Mouse (Mus musculus) splenic B cell, adult 2 months (primary cell): Measurements from ENCODE around the gene Ccdc80.

Experiments
- DNase-seq: peaks from one replicate; pipeline ENCODE4 v3.0.0-alpha.2; 2011; ENCODE audit warnings: low read depth, low spot score
- H3K27me3 ChIP-seq: 2 replicates; pipeline ENCODE4 v1.6.1; 2012; ENCODE audit warnings: mild to moderate bottlenecking, low read length, moderate library complexity, mixed read lengths; ENCODE audit not compliant: control insufficient read depth, poor library complexity, insufficient read depth, severe bottlenecking
- H3K36me3 ChIP-seq: 2 replicates; pipeline ENCODE4 v1.6.1; 2012; ENCODE audit warnings: mild to moderate bottlenecking, low read length, moderate library complexity, mixed read lengths; ENCODE audit not compliant: control insufficient read depth, poor library complexity, insufficient read depth, severe bottlenecking

Gene Ccdc80

DNA sequence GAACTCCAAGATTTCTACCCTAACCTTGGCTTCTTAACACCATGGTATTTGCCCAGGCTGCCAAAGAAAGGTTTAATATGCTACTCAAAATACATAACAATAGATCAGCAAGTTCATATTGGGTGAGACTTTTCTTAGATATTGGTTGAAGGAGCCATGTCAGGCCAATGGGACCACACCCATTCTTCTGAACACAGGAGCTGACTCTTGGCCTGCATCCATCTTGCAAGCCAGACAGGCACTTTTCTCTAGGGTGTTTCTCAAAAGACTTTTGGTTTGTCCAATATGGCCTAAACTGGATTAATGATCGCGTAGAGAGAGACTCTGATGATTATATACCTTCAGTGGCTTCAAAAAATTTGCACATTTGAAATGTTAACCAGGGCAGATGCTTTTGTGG, 4.3 kb downstream of the Ccdc80 start:
- H3K27me3 ChIP-seq = no peaks in the 10 kb centered on the region
- no peak for DNase-seq
- H3K36me3 ChIP-seq = no peaks in the 10 kb centered on the region

- no peak for DNase-seq
- no peaks in the 10 kb centered on the region for H3K27me3 ChIP-seq
- H3K36me3 ChIP-seq = no peaks in the 10 kb centered on the region
These were observed 5.1 kb downstream of the Ccdc80 start for GRCm38 (mm10) chr16:45098186-45098885.

DNA sequence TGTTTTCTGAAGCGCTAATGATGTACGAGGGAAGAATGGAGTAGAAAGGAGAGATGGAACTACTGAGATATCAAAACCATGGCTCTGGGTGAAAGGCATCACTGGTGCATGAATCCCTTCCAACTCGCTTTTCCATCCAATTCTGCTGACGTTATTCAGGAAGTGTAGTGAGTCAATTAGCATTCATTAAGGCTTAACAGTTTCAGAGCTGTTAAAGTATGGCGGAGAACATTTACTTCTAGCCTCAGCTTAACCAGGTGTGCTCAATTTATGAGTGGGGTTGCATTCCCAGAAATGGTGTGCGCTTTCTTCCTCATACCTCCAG, 5.6 kb downstream of the Ccdc80 start:
- no peak for DNase-seq
- H3K36me3 ChIP-seq = no peaks in the 10 kb centered on the region
- no peaks in the 10 kb centered on the region for H3K27me3 ChIP-seq

DNA sequence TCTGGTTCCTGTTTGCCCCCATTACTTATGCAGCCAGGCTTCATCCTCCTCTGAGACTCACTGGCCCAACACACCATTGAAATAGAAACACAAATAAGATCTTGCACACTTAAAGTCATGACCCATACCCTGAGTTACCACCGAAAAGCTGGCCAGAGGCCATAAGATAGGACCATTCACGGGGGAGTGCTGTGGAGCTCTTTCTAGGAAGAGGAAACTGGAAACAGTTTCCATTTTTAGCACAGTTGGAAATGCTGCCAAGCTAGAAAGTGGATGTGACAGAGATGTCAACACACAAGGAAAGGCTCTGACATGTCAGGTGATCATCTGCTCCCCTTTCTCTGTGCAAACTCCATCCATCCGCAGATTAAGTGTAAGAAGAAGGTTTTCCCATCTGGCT, 7.7 kb downstream of the Ccdc80 start:
- Histone ChIP-seq H3K36me3 (no peaks in the 10 kb centered on the region), H3K27me3 (no peaks in the 10 kb centered on the region)
- DNase-seq = no peak

DNA sequence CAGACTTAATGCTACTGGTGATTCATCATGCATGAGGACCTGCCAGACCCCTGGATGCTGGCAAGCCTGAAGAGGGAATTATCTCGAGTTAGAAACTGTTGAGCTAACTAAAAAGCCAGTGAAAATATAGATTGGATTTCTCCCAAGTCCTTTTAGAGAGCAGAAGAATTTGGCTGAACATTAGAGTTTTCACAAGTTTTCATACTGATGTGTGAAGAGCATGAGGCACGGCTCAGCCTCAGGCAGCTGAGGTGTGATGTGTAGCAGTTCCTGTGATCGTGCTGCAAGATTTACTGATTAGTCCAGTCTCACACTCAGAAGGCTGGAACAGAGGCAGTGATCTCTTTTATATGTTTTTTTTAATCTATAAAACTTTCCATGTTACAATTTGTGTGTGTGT, 11.8 kb downstream of the Ccdc80 start:
- DNase-seq = no peak
- H3K27me3 ChIP-seq = no peaks in the 10 kb centered on the region
- no peaks in the 10 kb centered on the region for H3K36me3 ChIP-seq

DNA sequence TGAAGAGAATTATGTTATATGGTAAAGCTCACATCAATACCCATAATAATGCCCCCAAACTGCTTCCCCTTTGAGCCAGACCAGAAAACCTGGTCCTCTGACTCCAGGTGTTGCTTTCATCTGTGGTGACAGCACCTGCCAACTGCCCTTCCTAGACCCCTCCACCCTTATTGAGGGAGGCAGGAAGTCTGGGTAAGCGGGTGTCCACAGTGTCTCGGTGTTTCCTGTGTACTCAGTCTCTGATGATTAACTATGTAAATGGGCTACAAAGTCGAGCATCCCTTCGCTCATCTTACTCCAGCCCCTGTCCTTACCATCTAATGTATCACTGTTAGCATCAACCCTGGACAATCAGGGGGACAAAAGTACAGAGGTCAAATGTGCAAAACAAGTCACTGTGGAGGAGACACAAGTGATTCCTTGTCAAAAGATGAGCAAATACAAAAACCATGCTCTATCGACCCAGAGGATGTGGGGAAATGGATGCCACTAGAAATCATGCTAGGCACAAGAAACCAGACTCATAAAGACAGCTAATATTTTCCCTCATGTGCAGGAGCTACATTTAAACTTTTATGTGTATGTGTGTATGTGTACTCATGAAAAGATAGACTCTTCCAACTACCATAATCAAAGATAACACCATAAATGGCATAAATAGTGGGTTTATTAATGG, 15.1 kb downstream of the Ccdc80 start:
- Histone ChIP-seq H3K27me3 (no peaks in the 10 kb centered on the region), H3K36me3 (no peaks in the 10 kb centered on the region)
- no peak for DNase-seq

DNA sequence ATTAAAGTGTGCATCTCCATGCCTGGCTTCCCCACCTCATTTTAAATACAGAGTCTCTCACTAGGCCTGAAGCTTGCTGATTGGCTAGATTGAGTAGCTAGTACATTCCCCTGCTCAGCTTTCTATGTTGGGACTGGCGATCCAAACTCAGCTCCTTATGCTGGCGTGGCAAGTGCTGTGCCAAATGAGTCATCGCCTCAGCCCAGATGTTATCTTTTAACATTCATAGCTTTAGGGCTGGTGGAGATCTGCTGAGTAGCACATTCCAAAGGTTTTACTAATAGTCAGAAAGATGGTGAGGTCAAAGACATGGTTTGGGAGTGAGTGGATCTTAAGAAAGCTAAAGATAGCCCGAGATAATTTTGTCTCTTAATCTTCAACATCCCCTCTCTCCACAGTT, 17.3 kb downstream of the Ccdc80 start:
- Histone ChIP-seq H3K36me3 (no peaks in the 10 kb centered on the region), H3K27me3 (no peaks in the 10 kb centered on the region)
- no peak for DNase-seq

- H3K36me3 ChIP-seq = no peaks in the 10 kb centered on the region
- no peak for DNase-seq
- H3K27me3 ChIP-seq = no peaks in the 10 kb centered on the region
These were observed 24.0 kb downstream of the Ccdc80 start for GRCm38 (mm10) chr16:45117200-45117599.

DNA sequence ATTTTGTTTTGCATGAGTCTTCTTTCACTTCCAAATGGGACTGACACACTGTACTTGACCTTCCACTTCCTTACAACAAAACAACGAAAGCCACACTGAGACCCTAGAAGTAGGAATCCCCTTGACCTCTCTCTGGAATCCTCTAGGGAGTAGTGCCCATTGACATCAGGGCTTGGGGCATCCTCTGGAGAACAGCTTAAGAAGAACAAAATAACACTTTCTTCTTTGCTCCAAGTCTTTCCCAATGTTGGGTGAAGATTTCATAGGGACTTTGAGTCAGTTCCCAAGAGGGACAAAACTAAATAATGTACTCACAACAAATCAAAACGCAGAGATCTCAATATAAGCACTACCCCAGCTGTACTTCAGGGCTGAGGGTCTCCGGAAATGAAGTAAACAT, 25.6 kb downstream of the Ccdc80 start:
- DNase-seq = no peak
- H3K27me3 ChIP-seq = no peaks in the 10 kb centered on the region

DNA sequence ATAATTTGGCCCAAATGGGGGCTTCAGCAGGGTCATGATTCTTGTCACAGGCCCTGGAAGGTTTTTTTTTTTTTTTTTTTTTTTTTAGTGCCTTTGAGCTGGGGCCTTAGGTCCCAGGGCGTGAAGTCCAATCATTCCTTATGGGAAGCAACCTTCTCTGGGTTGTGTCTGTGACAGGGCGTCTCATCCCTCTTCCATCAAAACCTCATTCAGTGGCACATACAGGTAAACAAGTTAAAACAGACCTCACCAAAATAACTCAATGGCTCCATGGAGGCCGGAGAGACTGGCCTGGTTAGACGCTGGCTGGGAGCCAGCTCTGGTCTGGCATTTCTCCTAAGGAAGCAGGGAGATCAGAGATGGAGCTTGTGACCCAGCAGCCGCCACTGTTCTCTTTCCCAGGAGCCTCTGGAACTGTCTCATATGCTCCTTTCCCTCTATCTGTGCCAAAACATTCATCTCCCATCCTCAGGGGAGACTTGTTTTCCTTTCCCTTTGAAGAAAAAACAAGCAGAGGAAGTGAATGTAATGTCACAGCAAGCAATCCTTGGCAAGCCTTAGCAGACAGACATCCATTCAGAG, 27.7 kb downstream of the Ccdc80 start:
- Histone ChIP-seq H3K36me3 (no peaks in the 10 kb centered on the region), H3K27me3 (no peaks in the 10 kb centered on the region)
- DNase-seq = no peak

More for the DNA sequence above, 25.6 kb downstream of the Ccdc80 start:
- H3K36me3 ChIP-seq = no peaks in the 10 kb centered on the region

DNA sequence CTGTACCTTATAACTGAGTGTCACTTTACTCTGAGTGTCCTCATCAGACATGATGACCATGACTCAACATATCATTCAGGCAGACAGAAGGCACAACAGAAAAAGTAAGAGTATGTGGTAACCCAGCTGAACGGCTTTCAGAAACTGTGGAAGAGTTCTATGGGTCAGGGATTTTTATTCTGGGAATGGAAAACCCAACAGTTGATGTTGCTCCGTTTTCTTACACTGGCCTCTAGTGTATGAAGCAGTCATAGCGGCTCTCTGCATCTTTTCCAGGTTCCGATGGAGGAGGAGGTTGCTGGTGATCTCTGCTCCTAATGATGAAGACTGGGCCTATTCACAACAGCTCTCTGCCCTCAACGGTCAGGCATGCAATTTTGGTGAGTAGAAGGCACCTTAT, 29.4 kb downstream of the Ccdc80 start:
- DNase-seq = no peak
- Histone ChIP-seq H3K27me3 (no peaks in the 10 kb centered on the region), H3K36me3 (no peaks in the 10 kb centered on the region)

- no peaks in the 10 kb centered on the region for H3K27me3 ChIP-seq
- H3K36me3 ChIP-seq = no peaks in the 10 kb centered on the region
- DNase-seq = no peak
These were observed 31.3 kb downstream of the Ccdc80 start for GRCm38 (mm10) chr16:45124230-45125203.

GRCm38 (mm10) chr16:45127936-45128710, 34.9 kb downstream of the Ccdc80 start:
- Histone ChIP-seq H3K27me3 (no peaks in the 10 kb centered on the region), H3K36me3 (no peaks in the 10 kb centered on the region)
- no peak for DNase-seq

GRCm38 (mm10) chr16:45141711-45142110, 48.5 kb downstream of the Ccdc80 start:
- peak; percentile 14 for DNase-seq

More at GRCm38 (mm10) chr16:45141711-45142110, 48.5 kb downstream of the Ccdc80 start:
- H3K27me3 ChIP-seq = no peaks in the 10 kb centered on the region
- H3K36me3 ChIP-seq = peaks cover 9% of the 10 kb centered on the region; the same call in 1 of the 2 replicates
